Mouse (Mus musculus) retina, embryonic 14.5 days (tissue): Measurements from ENCODE around the gene Fam131c.

Source experiments
- DNase-seq: peaks from one replicate; pipeline ENCODE4 v3.0.0-alpha.2; 2015; ENCODE audit warnings: low spot score

The Fam131c gene

GRCm38 (mm10) chr4:141359222-141359621 lies 8.8 kb upstream of the Fam131c start:
- no peak for DNase-seq

- peak; percentile 80 for DNase-seq
Measured at GRCm38 (mm10) chr4:141360846-141361245, 7.2 kb upstream of the Fam131c start.

GRCm38 (mm10) chr4:141362937-141363548 lies 5.0 kb upstream of the Fam131c start:
- DNase-seq: peak; percentile 90

- no peak for DNase-seq
Measured at GRCm38 (mm10) chr4:141365126-141365525, 2.9 kb upstream of the Fam131c start.

GRCm38 (mm10) chr4:141365876-141366275 lies 2.1 kb upstream of the Fam131c start:
- no peak for DNase-seq

- no peak for DNase-seq
Measured at GRCm38 (mm10) chr4:141372426-141372825, 4.4 kb downstream of the Fam131c start.

- no peak for DNase-seq
Measured at GRCm38 (mm10) chr4:141379674-141380073, 11.7 kb downstream of the Fam131c start.

GRCm38 (mm10) chr4:141382406-141382805 lies 14.4 kb downstream of the Fam131c start:
- DNase-seq: no peak

- peak; percentile 85 for DNase-seq
Measured at GRCm38 (mm10) chr4:141385275-141385674, 17.3 kb downstream of the Fam131c start.

GRCm38 (mm10) chr4:141386150-141386549 lies 18.1 kb downstream of the Fam131c start:
- DNase-seq: no peak

GRCm38 (mm10) chr4:141387093-141387784 lies 19.2 kb downstream of the Fam131c start:
- DNase-seq: peak; percentile 90

GRCm38 (mm10) chr4:141387933-141388332 lies 19.9 kb downstream of the Fam131c start:
- no peak for DNase-seq

- DNase-seq: no peak
Measured at GRCm38 (mm10) chr4:141389366-141390150, 21.5 kb downstream of the Fam131c start.

- no peak for DNase-seq
Measured at GRCm38 (mm10) chr4:141391293-141391692, 23.3 kb downstream of the Fam131c start.

GRCm38 (mm10) chr4:141394751-141395150 lies 26.7 kb downstream of the Fam131c start:
- DNase-seq: no peak

GRCm38 (mm10) chr4:141397861-141398260 lies 29.8 kb downstream of the Fam131c start:
- DNase-seq: no peak

- no peak for DNase-seq
Measured at GRCm38 (mm10) chr4:141398545-141398944, 30.5 kb downstream of the Fam131c start, which contains the start of gene Clcnka. Gene Clcnka, minus strand, starts transcription at chr4:141398724.

- no peak for DNase-seq
Measured at GRCm38 (mm10) chr4:141400171-141400570, 32.2 kb downstream of the Fam131c start.

GRCm38 (mm10) chr4:141404518-141405313 lies 36.7 kb downstream of the Fam131c start:
- DNase-seq: peak; percentile 94

- no peak for DNase-seq
Measured at GRCm38 (mm10) chr4:141405314-141405622, 37.2 kb downstream of the Fam131c start.

- peak; percentile 63 for DNase-seq
Measured at GRCm38 (mm10) chr4:141406516-141407299, 38.7 kb downstream of the Fam131c start.
